Mouse (Mus musculus): ENCODE data around the gene Apol7a. TPM values are rescaled to one million over a fixed set of nuclear protein-coding genes. Genes with fewer than 3 reads are reported as not detected.

Gene Apol7a
- total RNA-seq, 2 experiments from 2014 or later: 0.11 to 0.17 TPM

GRCm38 (mm10) chr15:77354496-77354847, 44.4 kb downstream of the Apol7a start:
- intact Hi-C loops (cut with DNase I): no loop called here
- DNase-seq: no peak

GRCm38 (mm10) chr15:77353764-77354163, 45.1 kb downstream of the Apol7a start:
- intact Hi-C loops (cut with DNase I): no loop called here
- no peak for DNase-seq

- intact Hi-C loops (cut with DNase I): no loop called here
- no peak for DNase-seq
Measured at GRCm38 (mm10) chr15:77352863-77353262, 46.0 kb downstream of the Apol7a start.

- DNase-seq: no peak
- intact Hi-C loops (cut with DNase I): no loop called here
Measured at GRCm38 (mm10) chr15:77350117-77350516, 48.8 kb downstream of the Apol7a start.

GRCm38 (mm10) chr15:77348146-77348545, 50.8 kb downstream of the Apol7a start:
- DNase-seq: no peak
- intact Hi-C loops (cut with DNase I): no loop called here

- no peak for DNase-seq
- intact Hi-C loops (cut with DNase I): no loop called here
Measured at GRCm38 (mm10) chr15:77344127-77345125, 54.5 kb downstream of the Apol7a start.

- DNase-seq: peak; percentile 85 to 88
- intact Hi-C loops (cut with DNase I): loop anchor here (2.0 kb wide), 1 partner anchor 15 kb away; no protein-coding TSS in a partner anchor
Measured at GRCm38 (mm10) chr15:77343527-77344091, 55.3 kb downstream of the Apol7a start.

GRCm38 (mm10) chr15:77342962-77343526, 55.9 kb downstream of the Apol7a start:
- DNase-seq: no peak
- intact Hi-C loops (cut with DNase I): loop anchor here (2.0 kb wide), 1 partner anchor 16 kb away; no protein-coding TSS in a partner anchor

GRCm38 (mm10) chr15:77342005-77342404, 56.9 kb downstream of the Apol7a start:
- DNase-seq: no peak
- intact Hi-C loops (cut with DNase I): loop anchor here (2.0 kb wide), 1 partner anchor 17 kb away; no protein-coding TSS in a partner anchor

- intact Hi-C loops (cut with DNase I): no loop called here
- DNase-seq: no peak
Measured at GRCm38 (mm10) chr15:77340581-77340980, 58.3 kb downstream of the Apol7a start.

GRCm38 (mm10) chr15:77338924-77339429, 59.9 kb downstream of the Apol7a start:
- DNase-seq: no peak
- intact Hi-C loops (cut with DNase I): loop anchor here (5.0 kb wide), 1 partner anchor 187 kb away; no protein-coding TSS in a partner anchor

GRCm38 (mm10) chr15:77338451-77338850, 60.5 kb downstream of the Apol7a start:
- DNase-seq: no peak
- intact Hi-C loops (cut with DNase I): loop anchor here (5.0 kb wide), 1 partner anchor 186 kb away; no protein-coding TSS in a partner anchor

Other genes with a start within 250 kb of the Apol7a start
- 100 to 1,000 TPM in 1 of 2 experiments, 10 to 100 TPM in 1; 91.7 to 107 TPM for gene Rbfox2, start 92.1 kb downstream of the Apol7a start, total RNA-seq (2021)
- gene Apol9a, start 12.0 kb upstream of the Apol7a start, total RNA-seq (2021): under 1 TPM in 1 of 2 experiments, not detected in 1; 0.27 TPM
- gene Apol7b, start 48.4 kb upstream of the Apol7a start, total RNA-seq (2021): under 1 TPM in 1 of 2 experiments, not detected in 1; 0.49 TPM
- gene Apol10a, start 77.9 kb upstream of the Apol7a start, total RNA-seq (2021): not detected
- not detected for gene Apol11a, start 109.2 kb upstream of the Apol7a start, total RNA-seq (2021)
- not detected for gene Apol7c, start 134.2 kb upstream of the Apol7a start, total RNA-seq (2021)
- gene 1700025B11Rik, start 162.8 kb upstream of the Apol7a start, total RNA-seq (2021): not detected
- 1 to 10 TPM; 1.6 to 1.7 TPM for gene Apol10b, start 197.0 kb upstream of the Apol7a start, total RNA-seq (2021)
- not detected for gene Gm36245, start 200.1 kb upstream of the Apol7a start, total RNA-seq (2021)
- gene Apol11b, start 244.2 kb upstream of the Apol7a start, total RNA-seq (2021): 1 to 10 TPM; 1.8 to 2.6 TPM